Mouse (Mus musculus) mature B cell (primary cell): ENCODE measurements at regions not wholly inside any gene's neighbourhood (a gene's known extent, or its start where the extent isn't known, plus 50 kb on each side); places are given as distances from the start of the nearest gene placed in this dataset.

ENCODE experiments used
- in situ Hi-C: fragments of 300-500 bp; cut with MboI; formaldehyde crosslinking; loops from 2 replicates; pipeline ENCODE4 v1.14.3; 2019

GRCm38 (mm10) chr14:102621546-102621945, 360.9 kb downstream of the Kctd12 start:
- in situ Hi-C loops, result no loop called here

GRCm38 (mm10) chr14:102619056-102619455, 363.4 kb downstream of the Kctd12 start:
- in situ Hi-C loops, result no loop called here

- in situ Hi-C loops, result no loop called here
These were observed 366.7 kb downstream of the Kctd12 start for GRCm38 (mm10) chr14:102615588-102616309.

- in situ Hi-C loops, result no loop called here
These were observed 376.4 kb downstream of the Kctd12 start for GRCm38 (mm10) chr14:102606055-102606454.

GRCm38 (mm10) chr14:102594850-102595249, 387.6 kb downstream of the Kctd12 start:
- in situ Hi-C loops, result no loop called here

GRCm38 (mm10) chr14:102553781-102554180, 428.7 kb downstream of the Kctd12 start:
- in situ Hi-C loops, result no loop called here

GRCm38 (mm10) chr14:102552598-102552997, 429.8 kb downstream of the Kctd12 start:
- in situ Hi-C loops, result no loop called here

GRCm38 (mm10) chr14:102524894-102525577, 457.4 kb downstream of the Kctd12 start:
- in situ Hi-C loops, result loop anchor here (25.0 kb wide), 1 partner anchor 462 kb away; the partner anchor contains the start of gene Kctd12

GRCm38 (mm10) chr14:102516765-102517164, 465.7 kb downstream of the Kctd12 start:
- in situ Hi-C loops, result loop anchor here (25.0 kb wide), 1 partner anchor 471 kb away; the partner anchor contains the start of gene Kctd12

- in situ Hi-C loops, result loop anchor here (25.0 kb wide), 1 partner anchor 473 kb away; the partner anchor contains the start of gene Kctd12
These were observed 467.9 kb downstream of the Kctd12 start for GRCm38 (mm10) chr14:102514527-102514926.

- in situ Hi-C loops, result loop anchor here (25.0 kb wide), 1 partner anchor 475 kb away; the partner anchor contains the start of gene Kctd12
These were observed 469.8 kb downstream of the Kctd12 start for GRCm38 (mm10) chr14:102512651-102513050.

GRCm38 (mm10) chr14:102511691-102512383, 470.6 kb downstream of the Kctd12 start:
- in situ Hi-C loops, result loop anchor here (25.0 kb wide), 1 partner anchor 475 kb away; the partner anchor contains the start of gene Kctd12

GRCm38 (mm10) chr14:102510387-102510786, 472.1 kb downstream of the Kctd12 start:
- in situ Hi-C loops, result loop anchor here (25.0 kb wide), 1 partner anchor 477 kb away; the partner anchor contains the start of gene Kctd12

GRCm38 (mm10) chr14:102505696-102506321, 476.6 kb downstream of the Kctd12 start:
- in situ Hi-C loops, result loop anchor here (25.0 kb wide), 1 partner anchor 481 kb away; the partner anchor contains the start of gene Kctd12

GRCm38 (mm10) chr14:102497179-102497578, 485.3 kb downstream of the Kctd12 start:
- in situ Hi-C loops, result no loop called here

- in situ Hi-C loops, result no loop called here
These were observed 490.1 kb downstream of the Kctd12 start for GRCm38 (mm10) chr14:102492376-102492775.

- in situ Hi-C loops, result no loop called here
These were observed 491.2 kb downstream of the Kctd12 start for GRCm38 (mm10) chr14:102491205-102491604.

GRCm38 (mm10) chr14:102477162-102477561, 505.3 kb downstream of the Kctd12 start:
- in situ Hi-C loops, result no loop called here

GRCm38 (mm10) chr14:102469326-102469725, 513.1 kb downstream of the Kctd12 start:
- in situ Hi-C loops, result no loop called here

GRCm38 (mm10) chr14:102461001-102461400, 521.4 kb downstream of the Kctd12 start:
- in situ Hi-C loops, result no loop called here

GRCm38 (mm10) chr14:102439738-102440137, 542.7 kb downstream of the Kctd12 start:
- in situ Hi-C loops, result no loop called here
